Mouse (Mus musculus) thymus, adult 2 months (tissue): ENCODE measurements around the gene Epyc.

Source experiments
- CTCF ChIP-seq: fragments of 200-500 bp; IDR thresholded peaks from 2 replicates; pipeline ENCODE4 v1.5.1; 2012; ENCODE audit warnings: mild to moderate bottlenecking, control low read depth, low read length, moderate library complexity, borderline replicate concordance; ENCODE audit not compliant: control insufficient read depth, poor library complexity, insufficient read depth; ENCODE audit errors: extremely low read depth
- POLR2A ChIP-seq: fragments of 200-500 bp; IDR thresholded peaks from 2 replicates; pipeline ENCODE4 v1.6.1; 2012; ENCODE audit warnings: mild to moderate bottlenecking, low read length, control low read depth, moderate library complexity; ENCODE audit not compliant: control insufficient read depth, poor library complexity, insufficient read depth; ENCODE audit errors: extremely low read depth

DNA sequence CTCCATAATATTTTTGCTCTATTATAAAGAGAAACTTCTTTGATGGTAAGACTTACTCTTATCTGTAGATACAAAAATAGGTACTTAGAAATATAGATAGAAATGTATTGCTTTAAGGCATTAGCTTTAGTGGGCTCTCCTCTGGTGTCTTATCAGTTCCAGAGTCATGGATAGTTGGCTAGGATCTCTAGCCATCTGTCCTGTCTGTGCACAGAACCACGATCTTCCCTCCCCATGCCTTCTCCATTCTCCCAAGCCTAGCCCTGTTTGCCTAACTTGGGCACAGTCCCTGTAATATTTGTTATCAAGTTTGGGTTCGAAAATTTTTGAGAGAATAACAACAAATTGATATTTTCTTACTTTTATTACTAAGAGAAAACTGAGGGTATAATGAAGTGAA is 29.4 kb downstream of the Epyc start:
- TF ChIP-seq CTCF (no peak), POLR2A (no peak)
